In the genomic region with DNA sequence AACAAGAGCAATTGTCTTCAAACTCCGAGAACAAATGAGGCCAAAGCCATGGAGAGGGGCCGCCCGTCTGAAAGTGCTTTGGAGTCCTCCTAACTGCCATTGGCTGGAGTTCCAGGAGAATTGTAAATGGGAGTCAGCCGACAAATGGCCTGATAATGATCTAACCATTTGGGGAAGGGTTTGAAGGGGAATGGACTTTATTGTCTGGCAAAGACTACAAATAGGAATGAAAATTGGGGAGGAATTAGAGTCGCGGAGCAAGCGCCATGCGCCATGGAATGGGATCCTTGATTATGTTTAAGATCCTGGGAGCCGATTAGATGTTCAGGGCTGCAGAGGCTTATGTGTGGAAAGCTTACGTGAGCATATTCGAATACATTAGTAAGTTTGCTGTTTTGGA, we compare ENCODE assay signal across 27 mouse cellular contexts.
DNase-seq lines count a peak whose midpoint lies in the region; ATAC-seq and TF ChIP-seq lines count a peak whose summit lies in the region.
"Had no signal": no experiment of that assay in that cellular context is flagged by ENCODE, and none has a peak within 500 bp of the region (broad histone marks: within the 10 kb centered on the region; RNA-seq: fewer than 3 reads in every experiment).

No protein-coding gene starts in this region.

- no peak for TF ChIP-seq CTCF in lung, adult 2 months (IDR thresholded peaks at IDR 0.05; ENCODE audit: insufficient read depth, low read length)

- DNase-seq in kidney, postnatal 10 days: no peak
- DNase-seq in lung, adult 2 months: no peak
- peak; percentile 57 for DNase-seq in embryonic facial prominence, embryonic 14.5 days (ENCODE audit: low spot score)
- DNase-seq in left cerebral cortex, postnatal 36 days (ENCODE audit: low spot score in 2 of 2): no peak
- DNase-seq: adrenal gland, adult 8-10 months; B cell, adult 2 months; cerebellum, adult 8-10 months; cerebellum, postnatal 25 days; gastrocnemius, adult 2 months; gastrocnemius, postnatal 36 days; heart, adult 18-20 months; heart, postnatal 36 days; kidney, adult 9 months; liver, embryonic 13.5 days; lung, adult 18-20 months; right cerebral cortex, postnatal 14 days had no signal

- intact Hi-C loops in left cerebral cortex, postnatal 36 days (cut with DNase I): no loop called here

- no peaks in the 10 kb centered on the region for H3K36me3 ChIP-seq in kidney, embryonic 14.5 days (ENCODE audit: control insufficient read depth, insufficient read depth, low read length)
- H3K36me3 ChIP-seq in lung, embryonic 15.5 days: no peaks in the 10 kb centered on the region
- no peaks in the 10 kb centered on the region for H3K36me3 ChIP-seq in embryonic facial prominence, embryonic 14.5 days (ENCODE audit: control insufficient read depth, insufficient read depth, low read length)
- H3K36me3 ChIP-seq: forebrain, embryonic 10.5 days; hindbrain, embryonic 12.5 days; limb, embryonic 12.5 days; liver, embryonic 13.5 days; midbrain, embryonic 13.5 days; neural tube, embryonic 13.5 days had no signal

- H3K4me2 ChIP-seq in kidney, embryonic 14.5 days (replicated peaks; ENCODE audit: low read depth, low read length): peak overlapping the region; percentile 2; the same call in 1 of the 2 replicates
- no peak overlapping the region for H3K4me2 ChIP-seq in lung, embryonic 15.5 days
- no peak overlapping the region for H3K4me2 ChIP-seq in embryonic facial prominence, embryonic 14.5 days (ENCODE audit: low read depth, low read length)
- H3K4me2 ChIP-seq: heart, embryonic 11.5 days; hindbrain, embryonic 12.5 days; limb, embryonic 12.5 days; liver, embryonic 13.5 days; midbrain, embryonic 13.5 days; neural tube, embryonic 13.5 days had no signal

- 0 out of 2 replicates have a peak, but pooled peaks cover 3% of the 10 kb centered on the region for H3K9me3 ChIP-seq in kidney, embryonic 14.5 days (ENCODE audit: control insufficient read depth, low read length)
- no peaks in the 10 kb centered on the region for H3K9me3 ChIP-seq in lung, embryonic 15.5 days
- no peaks in the 10 kb centered on the region for H3K9me3 ChIP-seq in embryonic facial prominence, embryonic 14.5 days (ENCODE audit: control insufficient read depth, low read length)
- H3K9me3 ChIP-seq: forebrain, embryonic 10.5 days; hindbrain, embryonic 12.5 days; limb, embryonic 12.5 days; liver, embryonic 13.5 days; midbrain, embryonic 13.5 days; neural tube, embryonic 13.5 days had no signal

- no peak overlapping the region for H3K9ac ChIP-seq in kidney, embryonic 14.5 days (ENCODE audit: low read depth, low read length)
- H3K9ac ChIP-seq in lung, embryonic 15.5 days: no peak overlapping the region
- H3K9ac ChIP-seq in embryonic facial prominence, embryonic 14.5 days (ENCODE audit: low read depth, low read length): no peak overlapping the region
- H3K9ac ChIP-seq: hindbrain, embryonic 12.5 days; limb, embryonic 12.5 days; liver, embryonic 13.5 days; midbrain, embryonic 13.5 days; neural tube, embryonic 13.5 days had no signal

- WGBS in kidney, embryonic 14.5 days: 49% methylated on average over 11 of the region's 11 CpGs
- 64% methylated on average over 11 of the region's 11 CpGs for whole genome bisulfite sequencing in lung, embryonic 15.5 days
- WGBS in lung, adult 2 months: 75% methylated on average over 11 of the region's 11 CpGs
- WGBS in embryonic facial prominence, embryonic 14.5 days: 63% methylated on average over 11 of the region's 11 CpGs

- 0 out of 2 replicates have a peak, but pooled peaks cover 3% of the 10 kb centered on the region for H3K4me1 ChIP-seq in kidney, embryonic 14.5 days (ENCODE audit: control insufficient read depth, insufficient read depth, low read length)
- H3K4me1 ChIP-seq in lung, embryonic 15.5 days: peaks cover 32% of the 10 kb centered on the region
- no peaks in the 10 kb centered on the region for H3K4me1 ChIP-seq in lung, adult 2 months (ENCODE audit: control insufficient read depth, insufficient read depth, low read length)
- no peaks in the 10 kb centered on the region for H3K4me1 ChIP-seq in embryonic facial prominence, embryonic 14.5 days (ENCODE audit: control insufficient read depth, insufficient read depth, low read length)
- H3K4me1 ChIP-seq: hindbrain, embryonic 12.5 days; liver, embryonic 13.5 days; neural tube, embryonic 13.5 days had no signal

- ATAC-seq in kidney, embryonic 14.5 days (ENCODE audit: low FRiP score, low TSS enrichment): no peak
- no peak for ATAC-seq in lung, embryonic 15.5 days (ENCODE audit: borderline replicate concordance, extremely low read depth, low FRiP score, low TSS enrichment)
- ATAC-seq in embryonic facial prominence, embryonic 14.5 days (ENCODE audit: low read depth): peak; percentile 55; the same call in 1 of the 2 replicates
- ATAC-seq: hindbrain, postnatal 0 days; intestine, embryonic 16.5 days; midbrain, embryonic 13.5 days had no signal

- no peak overlapping the region for H3K27ac ChIP-seq in kidney, embryonic 14.5 days (ENCODE audit: low read depth, low read length)
- peak overlapping the region; percentile 73 for H3K27ac ChIP-seq in lung, embryonic 15.5 days
- H3K27ac ChIP-seq in embryonic facial prominence, embryonic 14.5 days (replicated peaks; ENCODE audit: low read depth, low read length): no peak overlapping the region
- H3K27ac ChIP-seq: forebrain, embryonic 10.5 days; gastrocnemius, adult 2 months; hindbrain, embryonic 12.5 days; hindbrain, postnatal 0 days; limb, embryonic 12.5 days; liver, embryonic 13.5 days; macrophage; midbrain, embryonic 13.5 days; neural tube, embryonic 13.5 days had no signal

- TF ChIP-seq POLR2A in lung, adult 2 months (IDR thresholded peaks at IDR 0.05; ENCODE audit: borderline replicate concordance, extremely low read depth, low read depth, low read length): no peak

- no peaks in the 10 kb centered on the region for H3K27me3 ChIP-seq in kidney, embryonic 14.5 days (ENCODE audit: control insufficient read depth, insufficient read depth, low read length)
- no peaks in the 10 kb centered on the region for H3K27me3 ChIP-seq in lung, embryonic 15.5 days
- H3K27me3 ChIP-seq in embryonic facial prominence, embryonic 14.5 days (replicated peaks; ENCODE audit: control insufficient read depth, insufficient read depth, low read length): no peaks in the 10 kb centered on the region
- H3K27me3 ChIP-seq: limb, embryonic 12.5 days; liver, embryonic 13.5 days; midbrain, embryonic 13.5 days had no signal

- H3K4me3 ChIP-seq in kidney, embryonic 14.5 days (ENCODE audit: low read length): no peak overlapping the region
- no peak overlapping the region for H3K4me3 ChIP-seq in lung, embryonic 15.5 days
- H3K4me3 ChIP-seq in lung, adult 2 months (replicated peaks; ENCODE audit: extremely low read depth, low read depth, low read length): no peak overlapping the region
- H3K4me3 ChIP-seq in embryonic facial prominence, embryonic 14.5 days (ENCODE audit: low read depth, low read length): no peak overlapping the region
- H3K4me3 ChIP-seq: forebrain, embryonic 10.5 days; gastrocnemius, adult 2 months; hindbrain, embryonic 12.5 days; limb, embryonic 12.5 days; liver, embryonic 13.5 days; midbrain, embryonic 13.5 days; neural tube, embryonic 13.5 days had no signal
